Mouse (Mus musculus): ENCODE measurements around the gene Phxr2.

Gene Phxr2

GRCm38 (mm10) chr10:99132595-99133272 is 6.6 kb upstream of the Phxr2 start:
- no peak for DNase-seq (ENCODE audit: low spot score in 2 of 2)

- DNase-seq (ENCODE audit: low spot score in 2 of 2), result no peak
These were observed 6.1 kb upstream of the Phxr2 start for GRCm38 (mm10) chr10:99132189-99132588.

GRCm38 (mm10) chr10:99131298-99131697 is 5.2 kb upstream of the Phxr2 start:
- no peak for DNase-seq (ENCODE audit: low spot score in 2 of 2)

GRCm38 (mm10) chr10:99130611-99131010 is 4.5 kb upstream of the Phxr2 start:
- DNase-seq (ENCODE audit: low spot score in 2 of 2), result no peak

GRCm38 (mm10) chr10:99127691-99128261 is 1.7 kb upstream of the Phxr2 start:
- no peak for DNase-seq (ENCODE audit: low spot score in 2 of 2)

GRCm38 (mm10) chr10:99126954-99127353 is 829 bp upstream of the Phxr2 start:
- DNase-seq (ENCODE audit: low spot score in 2 of 2), result no peak

GRCm38 (mm10) chr10:99119471-99119870 is 6.7 kb downstream of the Phxr2 start:
- DNase-seq (ENCODE audit: low spot score in 2 of 2), result no peak

- DNase-seq (ENCODE audit: low spot score in 2 of 2), result no peak
These were observed 7.4 kb downstream of the Phxr2 start for GRCm38 (mm10) chr10:99118697-99119096.

GRCm38 (mm10) chr10:99117876-99118275 is 8.2 kb downstream of the Phxr2 start:
- no peak for DNase-seq (ENCODE audit: low spot score in 2 of 2)

GRCm38 (mm10) chr10:99116650-99117615 is 9.2 kb downstream of the Phxr2 start:
- no peak for DNase-seq (ENCODE audit: low spot score in 2 of 2)

- no peak for DNase-seq (ENCODE audit: low spot score in 2 of 2)
These were observed 9.9 kb downstream of the Phxr2 start for GRCm38 (mm10) chr10:99116237-99116632.

- DNase-seq (ENCODE audit: low spot score in 2 of 2), result no peak
These were observed 10.5 kb downstream of the Phxr2 start for GRCm38 (mm10) chr10:99115471-99116236.

- DNase-seq (ENCODE audit: low spot score in 2 of 2), result no peak
These were observed 11.8 kb downstream of the Phxr2 start for GRCm38 (mm10) chr10:99114295-99114694.

GRCm38 (mm10) chr10:99113533-99113932 is 12.6 kb downstream of the Phxr2 start:
- DNase-seq (ENCODE audit: low spot score in 2 of 2), result no peak

GRCm38 (mm10) chr10:99108431-99108982 is 17.6 kb downstream of the Phxr2 start:
- DNase-seq (ENCODE audit: low spot score in 2 of 2), result no peak

- DNase-seq (ENCODE audit: low spot score in 2 of 2), result peak; percentile 79 to 83
These were observed 18.2 kb downstream of the Phxr2 start, which contains the start of gene Galnt4 for GRCm38 (mm10) chr10:99107964-99108363. Gene Galnt4 (plus strand): TSS chr10:99108159.

GRCm38 (mm10) chr10:99106703-99107631 is 19.2 kb downstream of the Phxr2 start, which contains the start of gene Poc1b:
Gene Poc1b (plus strand): TSS chr10:99107036.
- DNase-seq (ENCODE audit: low spot score in 2 of 2), result peak; percentile 83 to 88

GRCm38 (mm10) chr10:99106311-99106702 is 19.8 kb downstream of the Phxr2 start:
- no peak for DNase-seq (ENCODE audit: low spot score in 2 of 2)

- DNase-seq (ENCODE audit: low spot score in 2 of 2), result no peak
These were observed 20.6 kb downstream of the Phxr2 start for GRCm38 (mm10) chr10:99105522-99105921.

- no peak for DNase-seq (ENCODE audit: low spot score in 2 of 2)
These were observed 28.8 kb downstream of the Phxr2 start for GRCm38 (mm10) chr10:99097374-99097773.
